Mouse (Mus musculus): ENCODE measurements at regions not wholly inside any gene's neighbourhood (a gene's known extent, or its start where the extent isn't known, plus 50 kb on each side); places are given as distances from the start of the nearest gene placed in this dataset.

GRCm38 (mm10) chr7:75372892-75373444, 63.9 kb upstream of the Sv2b start:
- no peak for DNase-seq (ENCODE audit: low spot score)
- H3K4me3 ChIP-seq (ENCODE audit: low read depth, low read length) = no peak overlapping the region
- no peaks in the 10 kb centered on the region for H3K27me3 ChIP-seq (ENCODE audit: control insufficient read depth, insufficient read depth, low read length)
- H3K27ac ChIP-seq (ENCODE audit: low read depth, low read length) = no peak overlapping the region
- no peak overlapping the region for H3K4me2 ChIP-seq (replicated peaks; ENCODE audit: low read depth, low read length)
- H3K9me3 ChIP-seq (ENCODE audit: control insufficient read depth, low read length) = no peaks in the 10 kb centered on the region
- ATAC-seq (ENCODE audit: low FRiP score) = no peak
- no peak overlapping the region for H3K9ac ChIP-seq (ENCODE audit: low read depth, low read length)
- no peaks in the 10 kb centered on the region for H3K4me1 ChIP-seq (replicated peaks; ENCODE audit: control insufficient read depth, insufficient read depth, low read length)
- no peaks in the 10 kb centered on the region for H3K36me3 ChIP-seq (ENCODE audit: control insufficient read depth, insufficient read depth, low read length)
- WGBS = 70% methylated on average over 10 of the region's 10 CpGs

GRCm38 (mm10) chr7:75374506-75374905, 65.4 kb upstream of the Sv2b start:
- no peaks in the 10 kb centered on the region for H3K4me1 ChIP-seq (replicated peaks; ENCODE audit: control insufficient read depth, insufficient read depth, low read length)
- WGBS = 82% methylated on average over 6 of the region's 6 CpGs

GRCm38 (mm10) chr7:75379595-75379994, 70.5 kb upstream of the Sv2b start:
- H3K27ac ChIP-seq (ENCODE audit: low read depth, low read length) = no peak overlapping the region
- H3K4me2 ChIP-seq (replicated peaks; ENCODE audit: low read depth, low read length) = no peak overlapping the region
- H3K27me3 ChIP-seq (ENCODE audit: control insufficient read depth, insufficient read depth, low read length) = no peaks in the 10 kb centered on the region
- DNase-seq (ENCODE audit: low spot score) (no peak), ATAC-seq (ENCODE audit: low FRiP score) (no peak)
- H3K36me3 ChIP-seq (ENCODE audit: control insufficient read depth, insufficient read depth, low read length) = no peaks in the 10 kb centered on the region
- H3K9ac ChIP-seq (ENCODE audit: low read depth, low read length) = no peak overlapping the region
- no peaks in the 10 kb centered on the region for H3K9me3 ChIP-seq (ENCODE audit: control insufficient read depth, low read length)
- no peaks in the 10 kb centered on the region for H3K4me1 ChIP-seq (replicated peaks; ENCODE audit: control insufficient read depth, insufficient read depth, low read length)
- 85% methylated on average over 3 of the region's 3 CpGs for WGBS
- no peak overlapping the region for H3K4me3 ChIP-seq (ENCODE audit: low read depth, low read length)

More at GRCm38 (mm10) chr7:75374506-75374905, 65.4 kb upstream of the Sv2b start:
- ATAC-seq (ENCODE audit: low FRiP score) = no peak
- Histone ChIP-seq H3K27ac (ENCODE audit: low read depth, low read length) (no peak overlapping the region), H3K9ac (ENCODE audit: low read depth, low read length) (no peak overlapping the region), H3K9me3 (ENCODE audit: control insufficient read depth, low read length) (no peaks in the 10 kb centered on the region), H3K27me3 (ENCODE audit: control insufficient read depth, insufficient read depth, low read length) (no peaks in the 10 kb centered on the region), H3K4me2 (replicated peaks; ENCODE audit: low read depth, low read length) (no peak overlapping the region), H3K4me3 (ENCODE audit: low read depth, low read length) (no peak overlapping the region), H3K36me3 (ENCODE audit: control insufficient read depth, insufficient read depth, low read length) (no peaks in the 10 kb centered on the region)
- DNase-seq (ENCODE audit: low spot score) = no peak

- Histone ChIP-seq H3K9ac (ENCODE audit: low read depth, low read length) (no peak overlapping the region), H3K4me2 (replicated peaks; ENCODE audit: low read depth, low read length) (no peak overlapping the region), H3K4me1 (replicated peaks; ENCODE audit: control insufficient read depth, insufficient read depth, low read length) (no peaks in the 10 kb centered on the region), H3K4me3 (ENCODE audit: low read depth, low read length) (no peak overlapping the region), H3K9me3 (ENCODE audit: control insufficient read depth, low read length) (no peaks in the 10 kb centered on the region), H3K27me3 (ENCODE audit: control insufficient read depth, insufficient read depth, low read length) (no peaks in the 10 kb centered on the region), H3K36me3 (ENCODE audit: control insufficient read depth, insufficient read depth, low read length) (no peaks in the 10 kb centered on the region), H3K27ac (ENCODE audit: low read depth, low read length) (no peak overlapping the region)
- DNase-seq (ENCODE audit: low spot score) (no peak), ATAC-seq (ENCODE audit: low FRiP score) (no peak)
- 80% methylated on average over 8 of the region's 8 CpGs for WGBS
Measured at GRCm38 (mm10) chr7:75384506-75384911, 70.8 kb upstream of the Akap13 start.

- 93% methylated on average over 1 of the region's 1 CpGs for WGBS
- DNase-seq (ENCODE audit: low spot score) = no peak
- H3K27ac ChIP-seq (ENCODE audit: low read depth, low read length) = no peak overlapping the region
- no peak overlapping the region for H3K4me2 ChIP-seq (replicated peaks; ENCODE audit: low read depth, low read length)
- no peak overlapping the region for H3K9ac ChIP-seq (ENCODE audit: low read depth, low read length)
- ATAC-seq (ENCODE audit: low FRiP score) = no peak
- H3K36me3 ChIP-seq (ENCODE audit: control insufficient read depth, insufficient read depth, low read length) = no peaks in the 10 kb centered on the region
- H3K9me3 ChIP-seq (ENCODE audit: control insufficient read depth, low read length) = no peaks in the 10 kb centered on the region
- no peaks in the 10 kb centered on the region for H3K4me1 ChIP-seq (replicated peaks; ENCODE audit: control insufficient read depth, insufficient read depth, low read length)
- no peaks in the 10 kb centered on the region for H3K27me3 ChIP-seq (ENCODE audit: control insufficient read depth, insufficient read depth, low read length)
- no peak overlapping the region for H3K4me3 ChIP-seq (ENCODE audit: low read depth, low read length)
Measured at GRCm38 (mm10) chr7:75387033-75387432, 68.3 kb upstream of the Akap13 start.

GRCm38 (mm10) chr7:75387821-75388431, 67.4 kb upstream of the Akap13 start:
- Histone ChIP-seq H3K4me1 (replicated peaks; ENCODE audit: control insufficient read depth, insufficient read depth, low read length) (no peaks in the 10 kb centered on the region), H3K4me2 (replicated peaks; ENCODE audit: low read depth, low read length) (no peak overlapping the region), H3K9ac (ENCODE audit: low read depth, low read length) (no peak overlapping the region), H3K9me3 (ENCODE audit: control insufficient read depth, low read length) (no peaks in the 10 kb centered on the region), H3K27ac (ENCODE audit: low read depth, low read length) (no peak overlapping the region), H3K4me3 (ENCODE audit: low read depth, low read length) (no peak overlapping the region), H3K27me3 (ENCODE audit: control insufficient read depth, insufficient read depth, low read length) (no peaks in the 10 kb centered on the region), H3K36me3 (ENCODE audit: control insufficient read depth, insufficient read depth, low read length) (no peaks in the 10 kb centered on the region)
- ATAC-seq (ENCODE audit: low FRiP score) = no peak
- 83% methylated on average over 6 of the region's 6 CpGs for WGBS
- DNase-seq (ENCODE audit: low spot score) = no peak

GRCm38 (mm10) chr7:75390162-75390561, 65.2 kb upstream of the Akap13 start:
- Histone ChIP-seq H3K27ac (ENCODE audit: low read depth, low read length) (no peak overlapping the region), H3K36me3 (ENCODE audit: control insufficient read depth, insufficient read depth, low read length) (no peaks in the 10 kb centered on the region), H3K9ac (ENCODE audit: low read depth, low read length) (no peak overlapping the region), H3K4me3 (ENCODE audit: low read depth, low read length) (no peak overlapping the region), H3K27me3 (ENCODE audit: control insufficient read depth, insufficient read depth, low read length) (no peaks in the 10 kb centered on the region), H3K4me2 (replicated peaks; ENCODE audit: low read depth, low read length) (no peak overlapping the region), H3K4me1 (replicated peaks; ENCODE audit: control insufficient read depth, insufficient read depth, low read length) (no peaks in the 10 kb centered on the region), H3K9me3 (ENCODE audit: control insufficient read depth, low read length) (no peaks in the 10 kb centered on the region)
- ATAC-seq (ENCODE audit: low FRiP score) (no peak), DNase-seq (ENCODE audit: low spot score) (no peak)
- 95% methylated on average over 3 of the region's 3 CpGs for WGBS

GRCm38 (mm10) chr7:75392783-75393182, 62.6 kb upstream of the Akap13 start:
- Histone ChIP-seq H3K4me2 (replicated peaks; ENCODE audit: low read depth, low read length) (no peak overlapping the region), H3K27me3 (ENCODE audit: control insufficient read depth, insufficient read depth, low read length) (no peaks in the 10 kb centered on the region), H3K9ac (ENCODE audit: low read depth, low read length) (no peak overlapping the region), H3K4me3 (ENCODE audit: low read depth, low read length) (no peak overlapping the region), H3K27ac (ENCODE audit: low read depth, low read length) (no peak overlapping the region), H3K36me3 (ENCODE audit: control insufficient read depth, insufficient read depth, low read length) (no peaks in the 10 kb centered on the region), H3K9me3 (ENCODE audit: control insufficient read depth, low read length) (no peaks in the 10 kb centered on the region), H3K4me1 (replicated peaks; ENCODE audit: control insufficient read depth, insufficient read depth, low read length) (no peaks in the 10 kb centered on the region)
- DNase-seq (ENCODE audit: low spot score) = no peak
- WGBS = 85% methylated on average over 3 of the region's 3 CpGs
- no peak for ATAC-seq (ENCODE audit: low FRiP score)

GRCm38 (mm10) chr7:75393466-75393865, 61.9 kb upstream of the Akap13 start:
- 97% methylated on average over 2 of the region's 2 CpGs for WGBS
- ATAC-seq (ENCODE audit: low FRiP score) = no peak

More at GRCm38 (mm10) chr7:75393466-75393865, 61.9 kb upstream of the Akap13 start:
- Histone ChIP-seq H3K36me3 (ENCODE audit: control insufficient read depth, insufficient read depth, low read length) (no peaks in the 10 kb centered on the region), H3K27me3 (ENCODE audit: control insufficient read depth, insufficient read depth, low read length) (no peaks in the 10 kb centered on the region), H3K4me2 (replicated peaks; ENCODE audit: low read depth, low read length) (no peak overlapping the region), H3K27ac (ENCODE audit: low read depth, low read length) (no peak overlapping the region), H3K9me3 (ENCODE audit: control insufficient read depth, low read length) (no peaks in the 10 kb centered on the region), H3K4me3 (ENCODE audit: low read depth, low read length) (no peak overlapping the region), H3K4me1 (replicated peaks; ENCODE audit: control insufficient read depth, insufficient read depth, low read length) (no peaks in the 10 kb centered on the region), H3K9ac (ENCODE audit: low read depth, low read length) (no peak overlapping the region)
- no peak for DNase-seq (ENCODE audit: low spot score)
